Mouse (Mus musculus) limb, embryonic 14.5 days (tissue): Measurements from ENCODE around the gene Ptprc. TPM values are rescaled to one million over a fixed set of nuclear protein-coding genes. Genes with fewer than 3 reads are reported as not detected.

Experiments
- ATAC-seq: fragments of 200-750 bp; cut with Nextera tagmentation; 2 replicates; pipeline ENCODE4 v1.8.0; 2017; ENCODE audit warnings: low read depth, moderate number of reproducible peaks, moderate TSS enrichment; ENCODE audit not compliant: low FRiP score
- DNase-seq: peaks from one replicate; pipeline ENCODE4 v3.0.0-alpha.2; 2015; ENCODE audit warnings: low spot score
- H3K27ac ChIP-seq: fragments of 300-500 bp; sonication (generic); replicated peaks from 2 replicates; pipeline ENCODE4 v1.5.1; 2014; ENCODE audit warnings: low read depth, mild to moderate bottlenecking, low read length, moderate library complexity, mixed read lengths
- H3K27me3 ChIP-seq: fragments of 300-500 bp; sonication (generic); 2 replicates; pipeline ENCODE4 v1.6.1; 2014; ENCODE audit warnings: low read length, mixed read lengths; ENCODE audit not compliant: control insufficient read depth, insufficient read depth
- H3K36me3 ChIP-seq: fragments of 300-500 bp; sonication (generic); 2 replicates; pipeline ENCODE4 v1.6.1; 2014; ENCODE audit warnings: mild to moderate bottlenecking, low read length, moderate library complexity, mixed read lengths; ENCODE audit not compliant: control insufficient read depth, insufficient read depth
- H3K4me1 ChIP-seq: fragments of 300-500 bp; sonication (generic); 2 replicates; pipeline ENCODE4 v1.6.1; 2014; ENCODE audit warnings: antibody characterized with exemption, low read length, mixed read lengths; ENCODE audit not compliant: control insufficient read depth, insufficient read depth
- H3K4me2 ChIP-seq: fragments of 300-500 bp; sonication (generic); replicated peaks from 2 replicates; pipeline ENCODE4 v1.6.1; 2014; ENCODE audit warnings: low read depth, mild to moderate bottlenecking, low read length, moderate library complexity; ENCODE audit not compliant: severe bottlenecking
- H3K4me3 ChIP-seq: fragments of 300-500 bp; sonication (generic); replicated peaks from 2 replicates; pipeline ENCODE4 v1.5.1; 2014; ENCODE audit warnings: low read length
- H3K9ac ChIP-seq: fragments of 300-500 bp; sonication (generic); 2 replicates; pipeline ENCODE4 v1.6.1; 2014; ENCODE audit warnings: mild to moderate bottlenecking, low read depth, low read length, moderate library complexity; ENCODE audit not compliant: severe bottlenecking
- H3K9me3 ChIP-seq: fragments of 300-500 bp; sonication (generic); 2 replicates; pipeline ENCODE4 v1.6.1; 2016; ENCODE audit warnings: low read length; ENCODE audit not compliant: control insufficient read depth
- POLR2A ChIP-seq: fragments of 200-500 bp; IDR thresholded peaks from 2 replicates; pipeline ENCODE4 v1.8.0; 2012; ENCODE audit warnings: inconsistent platforms, mild to moderate bottlenecking, moderate library complexity, borderline replicate concordance; ENCODE audit not compliant: insufficient read depth, insufficient read length; ENCODE audit errors: extremely low read depth
- WGBS: fragments of 180-500 bp; shearing (Covaris S2); extraction: QIAGEN DNeasy Blood & Tissue Kit; methylation state at CpG from one replicate; pipeline ENCODE4 v1.1.7; 2014; 5-methylcytosine and 5-hydroxymethylcytosine counted together
- polyA plus RNA-seq, 2 experiments: library from polyadenylated mRNA; depleted of rRNA in 1 of 2; stranded (reverse) in 1 of 2; unstranded in 1 of 2; fragments of >200 nt; fragmentation: Nextera tagmentation in 1 of 2; extraction: Ambion mirVana in 1 of 2; gene quantifications; 2 replicates each; pipeline versions ENCODE4 v1.2.1 to v1.2.3; 2012 to 2014

Ptprc gene
- polyA plus RNA-seq, 2 experiments = 3.2 to 4.5 TPM

DNA sequence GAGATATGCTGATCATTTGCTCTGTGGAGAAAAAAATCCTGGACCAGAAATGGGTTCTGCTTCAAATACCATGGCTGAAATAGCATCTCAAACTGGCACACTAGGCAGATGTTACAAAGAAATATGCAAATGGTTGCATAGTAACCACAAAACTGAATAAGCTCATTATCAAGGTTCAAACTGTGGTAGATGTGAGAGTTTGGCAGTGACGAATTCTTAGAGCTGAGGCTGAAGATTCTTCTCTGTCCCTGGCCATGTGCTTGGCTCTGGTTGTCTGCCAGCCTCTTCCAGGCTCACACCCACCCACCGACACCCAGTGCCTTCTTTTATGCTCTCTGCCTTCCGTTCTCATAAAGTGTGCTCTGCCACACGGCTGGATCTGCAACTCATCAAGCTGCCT, 26.7 kb downstream of the Ptprc start:
- Histone ChIP-seq H3K4me1 (no peaks in the 10 kb centered on the region), H3K9me3 (no peaks in the 10 kb centered on the region), H3K4me2 (no peak overlapping the region), H3K27ac (no peak overlapping the region), H3K36me3 (no peaks in the 10 kb centered on the region), H3K27me3 (no peaks in the 10 kb centered on the region), H3K4me3 (no peak overlapping the region), H3K9ac (no peak overlapping the region)
- ATAC-seq (no peak), DNase-seq (no peak)
- WGBS = 31% methylated on average over 4 of the region's 4 CpGs
- TF ChIP-seq POLR2A = no peak

DNA sequence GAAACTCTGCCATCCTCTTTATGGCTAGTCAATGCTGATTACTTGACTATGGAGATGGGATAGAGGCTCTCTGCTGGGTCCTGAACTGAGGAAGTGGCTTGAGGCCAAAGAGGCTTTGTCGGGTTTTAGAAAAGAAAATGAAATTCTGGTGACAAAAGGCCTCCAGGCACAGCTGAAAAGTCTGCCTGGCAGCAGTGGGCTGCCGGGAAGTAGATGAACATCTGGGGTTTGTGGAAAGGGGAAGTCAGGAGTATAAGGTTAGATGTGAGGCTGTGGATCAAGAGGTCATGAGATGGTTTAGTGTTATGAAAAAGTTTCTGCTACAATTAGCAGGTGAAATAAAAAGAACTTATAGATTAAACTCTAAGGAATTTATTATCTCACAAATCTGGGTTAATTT, 29.9 kb downstream of the Ptprc start:
- H3K36me3 ChIP-seq = no peaks in the 10 kb centered on the region
- H3K9ac ChIP-seq = no peak overlapping the region
- 27% methylated on average over 2 of the region's 2 CpGs for WGBS
- H3K4me1 ChIP-seq = no peaks in the 10 kb centered on the region
- H3K4me3 ChIP-seq = no peak overlapping the region
- no peak overlapping the region for H3K27ac ChIP-seq
- no peak overlapping the region for H3K4me2 ChIP-seq
- no peak for DNase-seq
- H3K27me3 ChIP-seq = no peaks in the 10 kb centered on the region
- no peak for TF ChIP-seq POLR2A
- ATAC-seq = no peak
- no peaks in the 10 kb centered on the region for H3K9me3 ChIP-seq

DNA sequence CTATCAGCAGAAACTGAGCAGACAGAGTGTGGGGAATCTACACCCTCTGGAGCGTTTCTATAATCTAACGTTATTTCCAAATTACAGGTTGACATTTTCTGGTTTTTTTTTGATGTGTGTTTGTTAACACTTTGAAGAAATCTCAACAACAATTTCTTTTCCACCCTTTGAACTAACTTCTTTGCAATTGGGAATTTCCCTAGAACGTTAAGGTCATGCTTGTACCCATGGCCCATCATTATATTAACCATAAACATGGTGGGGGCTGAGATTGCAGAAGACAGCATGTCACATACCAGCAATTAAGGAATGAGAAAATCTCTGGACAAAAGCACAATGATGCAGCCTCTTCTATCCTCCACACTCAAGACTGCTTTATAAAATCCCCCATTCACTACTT, 30.4 kb downstream of the Ptprc start:
- DNase-seq = no peak
- H3K4me2 ChIP-seq = no peak overlapping the region
- no peaks in the 10 kb centered on the region for H3K9me3 ChIP-seq
- ATAC-seq = no peak
- no peak for TF ChIP-seq POLR2A
- H3K4me3 ChIP-seq = no peak overlapping the region
- H3K27me3 ChIP-seq = no peaks in the 10 kb centered on the region
- 80% methylated on average over 3 of the region's 3 CpGs for WGBS
- no peaks in the 10 kb centered on the region for H3K36me3 ChIP-seq
- H3K4me1 ChIP-seq = no peaks in the 10 kb centered on the region
- no peak overlapping the region for H3K9ac ChIP-seq
- H3K27ac ChIP-seq = no peak overlapping the region

DNA sequence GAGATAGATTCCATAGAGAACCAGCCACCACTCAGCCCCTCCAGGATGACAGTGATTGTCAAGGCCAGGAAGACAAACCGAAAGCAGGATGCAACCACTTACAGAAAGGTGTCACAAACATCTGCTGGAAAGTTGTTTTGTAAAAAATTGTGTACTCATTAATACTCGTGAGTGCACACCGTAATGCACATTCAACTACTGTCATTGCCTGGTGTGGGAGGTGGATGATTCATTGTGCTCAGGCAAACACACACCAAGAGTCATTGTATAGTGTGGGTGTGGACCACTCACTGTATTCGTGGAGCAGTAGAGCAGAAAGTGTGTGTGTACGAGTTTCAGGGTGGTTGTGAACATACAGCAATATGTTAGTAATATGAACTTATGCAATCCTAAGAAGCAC, 31.1 kb downstream of the Ptprc start:
- Histone ChIP-seq H3K9me3 (no peaks in the 10 kb centered on the region), H3K36me3 (no peaks in the 10 kb centered on the region), H3K9ac (no peak overlapping the region), H3K4me3 (no peak overlapping the region), H3K27ac (no peak overlapping the region), H3K27me3 (no peaks in the 10 kb centered on the region), H3K4me2 (no peak overlapping the region), H3K4me1 (no peaks in the 10 kb centered on the region)
- DNase-seq (no peak), ATAC-seq (no peak)
- WGBS = 87% methylated on average over 5 of the region's 5 CpGs
- no peak for TF ChIP-seq POLR2A

DNA sequence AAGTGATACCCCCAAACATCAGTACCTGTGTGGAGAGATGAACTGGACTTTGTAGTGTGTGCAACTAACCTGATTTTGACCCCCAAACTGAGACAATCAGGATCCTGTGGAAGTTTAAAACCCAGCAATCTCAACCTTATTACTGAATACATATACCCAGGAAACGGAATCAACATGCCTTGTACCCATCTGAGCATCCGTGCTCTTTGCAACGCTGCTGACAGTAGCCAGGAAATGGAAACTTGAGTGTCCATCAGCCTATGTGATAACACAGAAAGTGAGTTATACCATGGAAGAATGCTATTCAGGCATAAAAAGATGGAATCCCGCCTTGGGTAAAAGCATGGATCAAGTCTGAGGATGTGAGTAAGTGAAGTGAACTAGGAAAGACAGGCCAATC, 34.7 kb downstream of the Ptprc start:
- WGBS = 89% methylated on average over 4 of the region's 4 CpGs
- Histone ChIP-seq H3K4me3 (no peak overlapping the region), H3K36me3 (no peaks in the 10 kb centered on the region), H3K9me3 (no peaks in the 10 kb centered on the region), H3K27me3 (no peaks in the 10 kb centered on the region), H3K4me1 (peaks cover 1% of the 10 kb centered on the region; the same call in 1 of the 2 replicates), H3K27ac (no peak overlapping the region), H3K4me2 (no peak overlapping the region), H3K9ac (no peak overlapping the region)
- DNase-seq (no peak), ATAC-seq (no peak)
- no peak for TF ChIP-seq POLR2A

DNA sequence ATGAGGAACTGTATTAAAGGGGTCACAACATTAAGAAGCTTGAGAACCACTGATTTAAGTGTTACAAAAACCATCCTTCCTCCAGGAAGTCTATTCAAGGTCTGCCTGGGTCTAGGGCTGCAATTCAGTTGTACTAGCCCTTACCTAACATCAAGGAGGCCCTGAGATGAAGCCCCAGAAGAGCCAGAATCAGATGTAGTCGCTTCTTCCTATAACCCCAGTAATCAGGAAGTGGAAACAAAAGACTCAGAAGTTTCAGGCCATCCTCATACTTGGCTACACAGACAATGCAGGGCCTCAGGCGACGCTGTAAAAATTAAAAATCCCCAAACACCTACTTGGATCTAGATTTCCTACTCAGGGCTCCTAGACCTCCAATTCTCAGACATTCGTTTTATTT, 37.8 kb downstream of the Ptprc start:
- Histone ChIP-seq H3K36me3 (no peaks in the 10 kb centered on the region), H3K9ac (no peak overlapping the region), H3K9me3 (no peaks in the 10 kb centered on the region), H3K27me3 (no peaks in the 10 kb centered on the region), H3K27ac (no peak overlapping the region), H3K4me2 (no peak overlapping the region), H3K4me3 (no peak overlapping the region), H3K4me1 (peaks cover 4% of the 10 kb centered on the region; the same call in 1 of the 2 replicates)
- no peak for DNase-seq
- 86% methylated on average over 4 of the region's 4 CpGs for WGBS
- TF ChIP-seq POLR2A = no peak
- no peak for ATAC-seq
